ENCODE assay signal across 19 mouse cellular contexts in genomic region chr10:66826327-66826726, GRCm38 (mm10).
A peak's percentile ranks its signal among the peaks of the same experiment; 100 is the strongest.
DNase-seq lines count a peak whose midpoint lies in the region; ATAC-seq and TF ChIP-seq lines count a peak whose summit lies in the region.
"Had no signal": no experiment of that assay in that cellular context is flagged by ENCODE, and none has a peak within 500 bp of the region (broad histone marks: within the 10 kb centered on the region; RNA-seq: fewer than 3 reads in every experiment).

No protein-coding gene starts in this region.

- no peaks in the 10 kb centered on the region for H3K9me3 ChIP-seq in kidney, postnatal 0 days (replicated peaks; ENCODE audit: low read length)
- H3K9me3 ChIP-seq in embryonic facial prominence, embryonic 15.5 days (replicated peaks): 0 out of 2 replicates have a peak, but pooled peaks cover 2% of the 10 kb centered on the region
- H3K9me3 ChIP-seq in midbrain, embryonic 13.5 days: no peaks in the 10 kb centered on the region
- H3K9me3 ChIP-seq in stomach, postnatal 0 days (ENCODE audit: control insufficient read depth, low read length): no peaks in the 10 kb centered on the region
- H3K9me3 ChIP-seq: forebrain, embryonic 12.5 days; heart, embryonic 15.5 days; liver, embryonic 12.5 days had no signal

- H3K4me2 ChIP-seq in kidney, postnatal 0 days (ENCODE audit: low read length): no peak overlapping the region
- H3K4me2 ChIP-seq in embryonic facial prominence, embryonic 15.5 days (replicated peaks): no peak overlapping the region
- no peak overlapping the region for H3K4me2 ChIP-seq in midbrain, embryonic 13.5 days (replicated peaks)
- no peak overlapping the region for H3K4me2 ChIP-seq in stomach, postnatal 0 days (replicated peaks; ENCODE audit: low read depth)
- H3K4me2 ChIP-seq: forebrain, embryonic 12.5 days; heart, embryonic 15.5 days; liver, embryonic 12.5 days had no signal

- TF ChIP-seq EP300 in stomach, postnatal 0 days (optimal IDR thresholded peaks at IDR 0.05): no peak

- peak; percentile 46 for DNase-seq in kidney, postnatal 0 days (ENCODE audit: low spot score)
- DNase-seq in kidney, adult 8-10 months: no peak
- DNase-seq in hindlimb bud, embryonic 11.5 days (ENCODE audit: extremely low spot score, low read depth, low spot score): peak; percentile 10
- DNase-seq in adrenal gland, postnatal 14 days: no peak
- DNase-seq in stomach, postnatal 0 days (ENCODE audit: low spot score): no peak
- DNase-seq: cerebellum, adult 9-10 months; kidney, adult 2 months; kidney, postnatal 36 days; lung, adult 2 months; lung, postnatal 36 days; right cerebral cortex, postnatal 4 days had no signal

- no peak overlapping the region for H3K9ac ChIP-seq in kidney, postnatal 0 days (ENCODE audit: low read depth, low read length)
- no peak overlapping the region for H3K9ac ChIP-seq in embryonic facial prominence, embryonic 15.5 days
- no peak overlapping the region for H3K9ac ChIP-seq in midbrain, embryonic 13.5 days (replicated peaks)
- H3K9ac ChIP-seq in stomach, postnatal 0 days (ENCODE audit: low read length): no peak overlapping the region
- H3K9ac ChIP-seq: forebrain, embryonic 12.5 days; heart, embryonic 15.5 days; liver, embryonic 12.5 days had no signal

- H3K4me3 ChIP-seq in kidney, postnatal 0 days (replicated peaks; ENCODE audit: low read depth, low read length): no peak overlapping the region
- H3K4me3 ChIP-seq in embryonic facial prominence, embryonic 15.5 days (replicated peaks): no peak overlapping the region
- no peak overlapping the region for H3K4me3 ChIP-seq in midbrain, embryonic 13.5 days (replicated peaks)
- H3K4me3 ChIP-seq in stomach, postnatal 0 days (ENCODE audit: low read depth, low read length): no peak overlapping the region
- H3K4me3 ChIP-seq: forebrain, embryonic 12.5 days; heart, embryonic 15.5 days; liver, embryonic 12.5 days had no signal

- ATAC-seq in kidney, postnatal 0 days (replicated peaks; ENCODE audit: low FRiP score, low read depth): no peak
- peak; percentile 70; the same call in 1 of the 2 replicates for ATAC-seq in embryonic facial prominence, embryonic 15.5 days (ENCODE audit: insufficient number of reproducible peaks, low FRiP score, low TSS enrichment, low read depth)
- no peak for ATAC-seq in midbrain, embryonic 13.5 days
- ATAC-seq in stomach, postnatal 0 days (ENCODE audit: low FRiP score, low TSS enrichment): no peak
- ATAC-seq in erythroid progenitor cell, adult 5-6 weeks (replicated peaks; ENCODE audit: low FRiP score, poor library complexity, severe bottlenecking): no peak
- ATAC-seq: hindbrain, postnatal 0 days; liver, embryonic 12.5 days; midbrain, embryonic 16.5 days had no signal

- H3K36me3 ChIP-seq in kidney, postnatal 0 days (ENCODE audit: insufficient read depth, low read length): no peaks in the 10 kb centered on the region
- no peaks in the 10 kb centered on the region for H3K36me3 ChIP-seq in embryonic facial prominence, embryonic 15.5 days
- H3K36me3 ChIP-seq in midbrain, embryonic 13.5 days: no peaks in the 10 kb centered on the region
- H3K36me3 ChIP-seq in stomach, postnatal 0 days (ENCODE audit: control insufficient read depth, insufficient read depth, low read length): no peaks in the 10 kb centered on the region
- H3K36me3 ChIP-seq: forebrain, embryonic 12.5 days; heart, embryonic 15.5 days; liver, embryonic 12.5 days had no signal

- TF ChIP-seq CTCF in kidney, postnatal 0 days (IDR thresholded peaks at IDR 0.05; ENCODE audit: low read depth): no peak
- TF ChIP-seq CTCF in stomach, postnatal 0 days (IDR thresholded peaks at IDR 0.05; ENCODE audit: low read depth): no peak

- 34% methylated on average over 3 of the region's 3 CpGs for WGBS in kidney, postnatal 0 days
- WGBS in embryonic facial prominence, embryonic 15.5 days: 41% methylated on average over 3 of the region's 3 CpGs
- 83% methylated on average over 3 of the region's 3 CpGs for WGBS in midbrain, embryonic 13.5 days
- 72% methylated on average over 3 of the region's 3 CpGs for WGBS in stomach, postnatal 0 days

- no peaks in the 10 kb centered on the region for H3K27me3 ChIP-seq in kidney, postnatal 0 days (ENCODE audit: insufficient read depth, low read length)
- no peaks in the 10 kb centered on the region for H3K27me3 ChIP-seq in embryonic facial prominence, embryonic 15.5 days
- H3K27me3 ChIP-seq in midbrain, embryonic 13.5 days: no peaks in the 10 kb centered on the region
- H3K27me3 ChIP-seq in stomach, postnatal 0 days (ENCODE audit: control insufficient read depth, insufficient read depth, low read length): no peaks in the 10 kb centered on the region
- H3K27me3 ChIP-seq: forebrain, embryonic 12.5 days; heart, embryonic 15.5 days; liver, embryonic 12.5 days had no signal

- no peak overlapping the region for H3K27ac ChIP-seq in kidney, postnatal 0 days
- peak overlapping the region; percentile 17; the same call in 1 of the 2 replicates for H3K27ac ChIP-seq in embryonic facial prominence, embryonic 15.5 days (replicated peaks)
- H3K27ac ChIP-seq in midbrain, embryonic 13.5 days: no peak overlapping the region
- H3K27ac ChIP-seq in stomach, postnatal 0 days (replicated peaks): no peak overlapping the region
- H3K27ac ChIP-seq: forebrain, embryonic 12.5 days; heart, embryonic 15.5 days; hindbrain, postnatal 0 days; liver, embryonic 12.5 days had no signal

- H3K4me1 ChIP-seq in kidney, postnatal 0 days (replicated peaks; ENCODE audit: insufficient read depth, low read length): no peaks in the 10 kb centered on the region
- H3K4me1 ChIP-seq in embryonic facial prominence, embryonic 15.5 days: 0 out of 2 replicates have a peak, but pooled peaks cover 8% of the 10 kb centered on the region
- no peaks in the 10 kb centered on the region for H3K4me1 ChIP-seq in midbrain, embryonic 13.5 days (replicated peaks)
- no peaks in the 10 kb centered on the region for H3K4me1 ChIP-seq in stomach, postnatal 0 days (replicated peaks; ENCODE audit: control insufficient read depth, insufficient read depth)
- H3K4me1 ChIP-seq: forebrain, embryonic 12.5 days; heart, embryonic 15.5 days; liver, embryonic 12.5 days had no signal

Comparison
In these comparisons a context has a peak if more than half of its experiments do, and no peak if none do; other contexts are left out.
1. DNase-seq: peak in kidney, postnatal 0 days (single experiment) and hindlimb bud, embryonic 11.5 days (single experiment); none in kidney, adult 8-10 months (0 of 2), adrenal gland, postnatal 14 days (single experiment) and stomach, postnatal 0 days (single experiment).